Mouse (Mus musculus) testis, adult 2 months (tissue): Measurements from ENCODE around the gene Basp1. TPM values are rescaled to one million over a fixed set of nuclear protein-coding genes. Genes with fewer than 3 reads are reported as not detected.

Source experiments
- H3K27ac ChIP-seq: fragments of 200-500 bp; 2 replicates; pipeline ENCODE4 v1.5.1; 2012; ENCODE audit warnings: low read depth, low read length; ENCODE audit not compliant: control insufficient read depth, insufficient read depth
- H3K27me3 ChIP-seq: fragments of 200-500 bp; 2 replicates; pipeline ENCODE4 v1.6.1; 2012; ENCODE audit warnings: mild to moderate bottlenecking, low read length, moderate library complexity; ENCODE audit not compliant: control insufficient read depth, insufficient read depth
- H3K36me3 ChIP-seq: fragments of 200-500 bp; 2 replicates; pipeline ENCODE4 v1.6.1; 2012; ENCODE audit warnings: mild to moderate bottlenecking, low read length; ENCODE audit not compliant: control insufficient read depth, insufficient read depth
- H3K4me1 ChIP-seq: fragments of 200-500 bp; 2 replicates; pipeline ENCODE4 v1.6.1; 2012; ENCODE audit warnings: low read length; ENCODE audit not compliant: control insufficient read depth, insufficient read depth
- H3K4me3 ChIP-seq: fragments of 200-500 bp; 2 replicates; pipeline ENCODE4 v1.5.1; 2012; ENCODE audit warnings: low read depth, mild to moderate bottlenecking, low read length, moderate library complexity, mixed read lengths; ENCODE audit not compliant: control insufficient read depth
- CTCF ChIP-seq: fragments of 200-500 bp; IDR thresholded peaks from 2 replicates; pipeline ENCODE4 v1.5.1; 2012; ENCODE audit warnings: low read depth, mild to moderate bottlenecking, inconsistent platforms, low read length, moderate library complexity; ENCODE audit not compliant: control insufficient read depth, insufficient read depth, insufficient replicate concordance
- POLR2A ChIP-seq: fragments of 200-500 bp; IDR thresholded peaks from 2 replicates; pipeline ENCODE4 v1.6.1; 2012; ENCODE audit warnings: low read depth, mild to moderate bottlenecking, inconsistent platforms, low read length, moderate library complexity; ENCODE audit not compliant: control insufficient read depth
- polyA plus RNA-seq: library from polyadenylated mRNA; depleted of rRNA; stranded (reverse); fragments of >200 nt; gene quantifications from 2 replicates; pipeline ENCODE4 v1.2.3, GENCODE M21; 2012

The Basp1 gene
- polyA plus RNA-seq, 1 experiment = 11.8 TPM

DNA sequence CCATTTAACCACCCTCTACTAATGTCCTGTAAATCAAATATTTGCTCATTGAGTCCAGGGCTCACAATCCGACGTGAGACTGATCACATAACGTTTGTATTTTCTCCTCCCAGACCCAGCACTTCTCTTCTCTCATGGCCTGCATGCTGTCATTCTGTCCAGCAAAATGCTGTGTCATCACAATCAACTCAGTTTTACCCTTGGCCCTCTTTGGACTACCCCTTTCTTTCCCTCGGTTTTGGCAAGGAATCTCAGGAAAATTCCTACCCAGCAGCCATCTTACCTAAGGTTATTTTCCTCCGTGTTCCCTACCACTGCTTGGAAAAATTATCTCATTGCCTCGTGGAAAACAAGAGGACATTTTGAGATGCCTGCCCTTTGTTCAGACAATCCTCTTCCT lies 60.1 kb downstream of the Basp1 start:
- no peak overlapping the region for H3K4me3 ChIP-seq
- TF ChIP-seq CTCF (no peak), POLR2A (no peak)
- H3K27ac ChIP-seq = no peak overlapping the region
- no peaks in the 10 kb centered on the region for H3K27me3 ChIP-seq
- H3K36me3 ChIP-seq = no peaks in the 10 kb centered on the region
- H3K4me1 ChIP-seq = no peaks in the 10 kb centered on the region

DNA sequence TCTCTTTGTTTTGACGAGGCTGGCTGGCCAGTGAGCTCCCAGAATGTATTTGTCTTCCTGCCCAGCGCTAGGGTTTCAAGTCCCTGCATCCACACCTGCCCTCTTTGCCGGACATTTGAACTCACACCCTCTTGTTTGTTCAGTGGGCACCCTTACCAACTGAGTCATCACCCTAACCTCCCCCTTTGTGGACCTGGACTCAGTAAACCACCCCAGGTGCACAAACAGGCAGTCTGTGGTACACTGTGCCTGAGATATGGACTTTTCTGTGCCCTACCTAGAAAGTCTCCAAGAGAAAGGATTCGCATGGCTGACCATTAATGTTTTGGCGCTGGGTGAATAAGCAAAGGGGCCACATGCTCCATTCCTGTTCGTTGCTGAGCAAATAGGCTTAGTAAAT lies 70.3 kb downstream of the Basp1 start:
- Histone ChIP-seq H3K4me1 (no peaks in the 10 kb centered on the region), H3K27me3 (no peaks in the 10 kb centered on the region), H3K27ac (no peak overlapping the region), H3K4me3 (no peak overlapping the region), H3K36me3 (no peaks in the 10 kb centered on the region)
- TF ChIP-seq CTCF = no peak
- no peak for TF ChIP-seq POLR2A

DNA sequence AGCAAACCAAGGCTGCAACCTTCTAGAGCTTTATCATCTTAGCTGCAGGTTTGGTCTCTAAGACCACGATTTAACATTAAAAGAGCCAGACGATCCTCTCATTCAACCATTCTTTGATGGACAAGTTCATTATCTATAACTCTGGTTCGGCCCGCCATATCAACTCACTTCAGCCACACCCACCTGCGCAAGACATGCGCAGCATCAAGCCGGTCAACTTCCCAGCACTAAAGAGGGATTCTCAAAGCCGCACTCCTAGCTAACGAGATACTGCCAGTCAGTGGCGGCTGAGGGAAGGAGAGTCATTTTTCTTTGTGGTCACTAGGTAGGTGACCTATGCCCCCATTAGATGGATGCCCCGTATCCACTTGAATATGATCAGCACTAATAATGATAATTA lies 78.3 kb downstream of the Basp1 start:
- H3K27ac ChIP-seq = no peak overlapping the region
- peaks cover 2% of the 10 kb centered on the region; the same call in 1 of the 2 replicates for H3K4me1 ChIP-seq
- no peak overlapping the region; the same call in 1 of the 2 replicates for H3K4me3 ChIP-seq
- TF ChIP-seq POLR2A (no peak), CTCF (no peak)
- no peaks in the 10 kb centered on the region for H3K27me3 ChIP-seq
- no peaks in the 10 kb centered on the region for H3K36me3 ChIP-seq

DNA sequence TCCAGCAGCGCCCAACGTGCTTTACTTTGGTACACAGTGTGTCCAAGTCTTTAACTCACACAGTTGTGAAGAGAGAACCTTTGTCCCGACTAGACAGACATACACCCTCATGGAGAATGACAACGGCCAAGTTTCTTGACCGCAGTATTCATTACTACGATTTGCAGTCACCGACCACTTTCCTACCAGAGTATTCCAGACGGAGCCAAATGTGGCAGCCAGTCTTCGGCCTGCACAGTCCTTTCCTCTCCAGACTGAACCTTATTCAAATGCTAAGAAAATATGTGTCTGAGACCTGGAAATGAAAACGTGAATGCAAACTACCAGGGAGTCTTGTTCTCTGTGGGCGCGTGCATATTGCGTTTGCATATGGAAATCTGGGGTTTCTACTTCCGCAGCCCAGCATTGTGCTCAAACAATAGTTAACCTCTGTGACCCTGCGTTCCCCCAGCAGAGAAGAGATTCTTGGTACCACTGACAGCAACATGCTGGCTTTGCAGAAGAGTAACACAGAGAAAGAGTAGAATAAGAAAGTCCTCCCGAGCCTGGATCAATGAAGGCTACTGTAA lies 81.6 kb downstream of the Basp1 start:
- Histone ChIP-seq H3K4me1 (peaks cover 2% of the 10 kb centered on the region; the same call in 1 of the 2 replicates), H3K27me3 (no peaks in the 10 kb centered on the region), H3K36me3 (no peaks in the 10 kb centered on the region), H3K4me3 (peak overlapping the region; percentile 68), H3K27ac (peak overlapping the region; percentile 70; the same call in 1 of the 2 replicates)
- TF ChIP-seq POLR2A (no peak), CTCF (no peak)

DNA sequence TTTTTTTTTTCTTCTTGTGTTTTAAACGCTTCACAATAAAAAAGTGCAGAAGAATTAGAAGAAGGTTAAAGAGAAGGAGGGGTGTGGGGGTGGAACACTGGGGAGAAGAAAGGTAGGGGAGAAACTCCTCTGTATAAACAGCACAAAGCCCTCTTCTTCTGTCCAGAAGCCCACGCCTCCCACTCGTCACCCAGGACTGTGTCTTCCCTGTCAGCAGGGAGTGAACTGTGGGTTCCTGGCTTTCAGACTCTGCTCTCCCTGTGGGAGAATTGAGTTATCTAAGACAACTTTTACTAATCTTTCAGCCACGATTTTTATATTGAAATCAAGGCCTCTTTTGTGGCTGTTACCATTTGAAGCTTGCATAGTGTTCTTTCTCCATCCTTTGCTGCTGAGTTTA lies 82.6 kb downstream of the Basp1 start:
- Histone ChIP-seq H3K36me3 (no peaks in the 10 kb centered on the region), H3K27ac (no peak overlapping the region), H3K27me3 (no peaks in the 10 kb centered on the region), H3K4me3 (peak overlapping the region; percentile 19; the same call in 1 of the 2 replicates), H3K4me1 (peaks cover 2% of the 10 kb centered on the region; the same call in 1 of the 2 replicates)
- no peak for TF ChIP-seq POLR2A
- no peak for TF ChIP-seq CTCF

DNA sequence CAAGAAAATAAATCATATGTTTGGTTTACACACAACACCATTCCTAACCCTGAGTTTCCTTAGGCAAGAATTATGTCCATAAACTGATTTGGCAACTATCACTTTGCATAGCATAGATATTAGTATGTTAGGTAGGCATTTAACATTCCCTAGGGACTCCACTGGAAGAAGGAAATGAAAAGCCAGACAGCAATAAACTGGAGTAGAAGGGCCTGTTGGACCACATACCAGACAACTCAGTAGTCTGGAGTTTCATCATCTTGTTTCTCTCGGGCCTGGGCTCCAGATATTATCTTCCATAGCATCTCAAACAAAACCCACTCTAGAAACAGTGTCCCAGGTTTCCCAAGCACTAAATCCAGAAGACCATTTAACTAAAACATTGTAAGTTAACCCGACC lies 91.0 kb downstream of the Basp1 start:
- H3K4me1 ChIP-seq = no peaks in the 10 kb centered on the region
- no peaks in the 10 kb centered on the region for H3K27me3 ChIP-seq
- TF ChIP-seq CTCF = no peak
- TF ChIP-seq POLR2A = no peak
- no peaks in the 10 kb centered on the region for H3K36me3 ChIP-seq
- H3K27ac ChIP-seq = no peak overlapping the region
- no peak overlapping the region for H3K4me3 ChIP-seq

DNA sequence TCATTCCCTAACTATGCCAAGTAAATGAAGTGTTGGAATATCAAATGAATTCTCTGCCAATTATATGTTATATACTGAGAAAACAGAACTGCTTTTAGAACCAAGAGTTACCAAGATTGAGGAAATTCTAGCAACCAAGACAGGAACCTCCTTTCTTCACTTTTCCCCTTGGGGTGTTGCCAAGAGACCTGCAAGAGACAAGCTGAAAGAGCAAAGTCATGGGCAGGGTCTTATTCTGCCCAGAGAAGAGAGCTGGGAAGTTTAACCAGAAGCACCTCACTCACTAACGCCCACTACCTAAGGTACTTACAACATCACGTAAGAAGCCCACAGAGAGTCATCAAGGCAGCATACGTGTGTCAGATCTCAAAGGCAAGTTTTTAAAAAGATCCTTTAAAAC lies 91.5 kb downstream of the Basp1 start:
- no peak overlapping the region for H3K27ac ChIP-seq
- TF ChIP-seq CTCF (no peak), POLR2A (no peak)
- no peaks in the 10 kb centered on the region for H3K27me3 ChIP-seq
- H3K4me1 ChIP-seq = no peaks in the 10 kb centered on the region
- no peak overlapping the region for H3K4me3 ChIP-seq
- H3K36me3 ChIP-seq = no peaks in the 10 kb centered on the region
